In genomic region chr5:141390541-141390940, GRCm38 (mm10) we compare ENCODE assay signal across 29 mouse cellular contexts.
DNase-seq lines count a peak whose midpoint lies in the region; ATAC-seq and TF ChIP-seq lines count a peak whose summit lies in the region.
"Had no signal": no experiment of that assay in that cellular context is flagged by ENCODE, and none has a peak within 500 bp of the region (broad histone marks: within the 10 kb centered on the region; RNA-seq: fewer than 3 reads in every experiment).

No protein-coding gene starts in this region.

- no peak for TF ChIP-seq CTCF in midbrain, postnatal 0 days (IDR thresholded peaks at IDR 0.05)

- H3K9ac ChIP-seq in kidney, embryonic 14.5 days (ENCODE audit: low read depth, low read length): no peak overlapping the region
- H3K9ac ChIP-seq in midbrain, postnatal 0 days (replicated peaks; ENCODE audit: low read length, poor library complexity, severe bottlenecking): no peak overlapping the region
- H3K9ac ChIP-seq: forebrain, embryonic 13.5 days; heart, embryonic 12.5 days; hindbrain, embryonic 15.5 days; liver, embryonic 14.5 days; midbrain, embryonic 15.5 days; neural tube, embryonic 12.5 days had no signal

- peak; percentile 47 for DNase-seq in kidney, adult 11 months
- peak; percentile 3 for DNase-seq in midbrain, embryonic 10.5 days (ENCODE audit: low spot score)
- DNase-seq in midbrain, postnatal 0 days (ENCODE audit: low spot score): no peak
- DNase-seq in kidney, postnatal 36 days: peak; percentile 67 to 71
- DNase-seq in thymus, postnatal 25 days: no peak
- DNase-seq in spleen, adult 12 weeks (ENCODE audit: low spot score): no peak
- DNase-seq: adrenal gland, postnatal 14 days; cerebellum, adult 11-12 months; cerebellum, postnatal 14 days; gastrocnemius, postnatal 14 days; lung, adult 2 months; lung, postnatal 10 days; right cerebral cortex, adult 18-20 months; thymus, adult 18-20 months; thymus, postnatal 36 days had no signal

- H3K4me2 ChIP-seq in kidney, embryonic 14.5 days (replicated peaks; ENCODE audit: low read depth, low read length): no peak overlapping the region
- no peak overlapping the region for H3K4me2 ChIP-seq in midbrain, postnatal 0 days (ENCODE audit: low read depth, low read length, poor library complexity, severe bottlenecking)
- H3K4me2 ChIP-seq: forebrain, embryonic 13.5 days; heart, embryonic 12.5 days; hindbrain, embryonic 15.5 days; midbrain, embryonic 15.5 days; neural tube, embryonic 12.5 days had no signal

- H3K27me3 ChIP-seq in kidney, embryonic 14.5 days (ENCODE audit: control insufficient read depth, insufficient read depth, low read length): no peaks in the 10 kb centered on the region
- H3K27me3 ChIP-seq in midbrain, embryonic 10.5 days (ENCODE audit: low read depth, poor library complexity, severe bottlenecking): no peaks in the 10 kb centered on the region
- H3K27me3 ChIP-seq in midbrain, postnatal 0 days (ENCODE audit: insufficient read depth, low read length): no peaks in the 10 kb centered on the region
- H3K27me3 ChIP-seq: forebrain, embryonic 13.5 days; heart, embryonic 12.5 days; hindbrain, embryonic 15.5 days; midbrain, embryonic 15.5 days; neural tube, embryonic 12.5 days; Patski had no signal

- 45% methylated on average over 4 of the region's 4 CpGs for WGBS in kidney, embryonic 14.5 days
- WGBS in midbrain, embryonic 10.5 days: 85% methylated on average over 4 of the region's 4 CpGs
- 96% methylated on average over 4 of the region's 4 CpGs for WGBS in midbrain, postnatal 0 days

- ATAC-seq in kidney, embryonic 14.5 days (ENCODE audit: low FRiP score, low TSS enrichment): no peak
- no peak for ATAC-seq in midbrain, postnatal 0 days (ENCODE audit: low FRiP score)
- ATAC-seq: forebrain, embryonic 13.5 days; inflammation-experienced regulatory T-cells, adult 6 months; midbrain, embryonic 15.5 days had no signal

- H3K27ac ChIP-seq in kidney, embryonic 14.5 days (ENCODE audit: low read depth, low read length): no peak overlapping the region
- H3K27ac ChIP-seq in midbrain, embryonic 10.5 days (replicated peaks): no peak overlapping the region
- H3K27ac ChIP-seq in midbrain, postnatal 0 days (ENCODE audit: low read depth, low read length): no peak overlapping the region
- H3K27ac ChIP-seq: forebrain, embryonic 13.5 days; hindbrain, embryonic 15.5 days; kidney, postnatal 0 days; layer of hippocampus, adult 2 months; left cerebral cortex, adult 2 months; liver, embryonic 14.5 days; macrophage; midbrain, embryonic 15.5 days; neural tube, embryonic 12.5 days; stomach, postnatal 0 days had no signal

- H3K4me3 ChIP-seq in kidney, embryonic 14.5 days (ENCODE audit: low read length): no peak overlapping the region
- no peak overlapping the region for H3K4me3 ChIP-seq in midbrain, embryonic 10.5 days
- no peak overlapping the region for H3K4me3 ChIP-seq in midbrain, postnatal 0 days (ENCODE audit: low read depth, low read length)
- H3K4me3 ChIP-seq: forebrain, embryonic 13.5 days; heart, embryonic 12.5 days; hindbrain, embryonic 15.5 days; layer of hippocampus, adult 2 months; left cerebral cortex, adult 2 months; midbrain, embryonic 15.5 days; neural tube, embryonic 12.5 days had no signal

- no peaks in the 10 kb centered on the region for H3K4me1 ChIP-seq in kidney, embryonic 14.5 days (ENCODE audit: control insufficient read depth, insufficient read depth, low read length)
- peaks cover 12% of the 10 kb centered on the region; the same call in 1 of the 2 replicates for H3K4me1 ChIP-seq in midbrain, embryonic 10.5 days
- no peaks in the 10 kb centered on the region for H3K4me1 ChIP-seq in midbrain, postnatal 0 days (ENCODE audit: insufficient read depth, low read length)
- H3K4me1 ChIP-seq: hindbrain, embryonic 15.5 days; midbrain, embryonic 15.5 days had no signal

- H3K9me3 ChIP-seq in kidney, embryonic 14.5 days (ENCODE audit: control insufficient read depth, low read length): no peaks in the 10 kb centered on the region
- H3K9me3 ChIP-seq in midbrain, embryonic 10.5 days (replicated peaks): no peaks in the 10 kb centered on the region
- no peaks in the 10 kb centered on the region for H3K9me3 ChIP-seq in midbrain, postnatal 0 days (ENCODE audit: low read length)
- H3K9me3 ChIP-seq: forebrain, embryonic 13.5 days; heart, embryonic 12.5 days; hindbrain, embryonic 15.5 days; midbrain, embryonic 15.5 days; neural tube, embryonic 12.5 days had no signal

- H3K36me3 ChIP-seq in kidney, embryonic 14.5 days (ENCODE audit: control insufficient read depth, insufficient read depth, low read length): no peaks in the 10 kb centered on the region
- no peaks in the 10 kb centered on the region for H3K36me3 ChIP-seq in midbrain, embryonic 10.5 days
- no peaks in the 10 kb centered on the region for H3K36me3 ChIP-seq in midbrain, postnatal 0 days (ENCODE audit: insufficient read depth, low read length)
- H3K36me3 ChIP-seq: heart, embryonic 12.5 days; hindbrain, embryonic 15.5 days; midbrain, embryonic 15.5 days; neural tube, embryonic 12.5 days had no signal

Comparison
In these comparisons a context has a peak if more than half of its experiments do, and no peak if none do; other contexts are left out.
1. DNase-seq: peak in kidney, adult 11 months (single experiment), midbrain, embryonic 10.5 days (single experiment) and kidney, postnatal 36 days (2 of 2); none in midbrain, postnatal 0 days (single experiment), thymus, postnatal 25 days (single experiment) and spleen, adult 12 weeks (single experiment).